Mouse (Mus musculus): Measurements from ENCODE around the gene Aspn. TPM values are rescaled to one million over a fixed set of nuclear protein-coding genes. Genes with fewer than 3 reads are reported as not detected.

Gene Aspn
- not detected in 2 replicates for polyA plus RNA-seq (2012)

GRCm38 (mm10) chr13:49544279-49544678 lies at the start of gene Aspn:
Aspn (plus strand) TSS chr13:49544443.
- no peaks in the 10 kb centered on the region for H3K9me3 ChIP-seq (ENCODE audit: control insufficient read depth, low read length)
- no peaks in the 10 kb centered on the region for H3K27me3 ChIP-seq (ENCODE audit: control insufficient read depth)
- no peak for TF ChIP-seq GATA1 (IDR thresholded peaks at IDR 0.05; ENCODE audit: low read length)
- TF ChIP-seq TAL1 (IDR thresholded peaks at IDR 0.05; ENCODE audit: low read length), result no peak
- H3K4me1 ChIP-seq (ENCODE audit: control insufficient read depth), result no peaks in the 10 kb centered on the region
- H3K4me3 ChIP-seq (replicated peaks), result no peak within 1 kb of the TSS
- peaks cover 15% of the 10 kb centered on the region for H3K36me3 ChIP-seq (ENCODE audit: control insufficient read depth)

GRCm38 (mm10) chr13:49504510-49504909 lies 39.7 kb upstream of the Aspn start, which contains the start of gene Ecm2:
Ecm2 (plus strand) TSS chr13:49504810.
- Histone ChIP-seq H3K4me3 (replicated peaks) (no peak within 1 kb of the TSS), H3K4me1 (ENCODE audit: control insufficient read depth) (no peaks in the 10 kb centered on the region), H3K9me3 (ENCODE audit: control insufficient read depth, low read length) (no peaks in the 10 kb centered on the region), H3K27me3 (ENCODE audit: control insufficient read depth) (no peaks in the 10 kb centered on the region), H3K36me3 (ENCODE audit: control insufficient read depth) (peaks cover 2% of the 10 kb centered on the region)
- TF ChIP-seq TAL1 (IDR thresholded peaks at IDR 0.05; ENCODE audit: low read length), result no peak
- TF ChIP-seq GATA1 (IDR thresholded peaks at IDR 0.05; ENCODE audit: low read length), result no peak

- Histone ChIP-seq H3K9me3 (ENCODE audit: control insufficient read depth, low read length) (no peaks in the 10 kb centered on the region), H3K4me3 (replicated peaks) (no peak overlapping the region), H3K36me3 (ENCODE audit: control insufficient read depth) (peaks cover 2% of the 10 kb centered on the region), H3K27me3 (ENCODE audit: control insufficient read depth) (no peaks in the 10 kb centered on the region), H3K4me1 (ENCODE audit: control insufficient read depth) (no peaks in the 10 kb centered on the region)
- TF ChIP-seq TAL1 (IDR thresholded peaks at IDR 0.05; ENCODE audit: low read length) (no peak), GATA1 (IDR thresholded peaks at IDR 0.05; ENCODE audit: low read length) (no peak)
Observed at GRCm38 (mm10) chr13:49505776-49506175, 38.5 kb upstream of the Aspn start.

GRCm38 (mm10) chr13:49507176-49507575 lies 37.1 kb upstream of the Aspn start:
- H3K9me3 ChIP-seq (ENCODE audit: control insufficient read depth, low read length), result no peaks in the 10 kb centered on the region
- no peak for TF ChIP-seq GATA1 (IDR thresholded peaks at IDR 0.05; ENCODE audit: low read length)
- no peaks in the 10 kb centered on the region for H3K4me1 ChIP-seq (ENCODE audit: control insufficient read depth)
- no peaks in the 10 kb centered on the region for H3K27me3 ChIP-seq (ENCODE audit: control insufficient read depth)
- H3K4me3 ChIP-seq (replicated peaks), result no peak overlapping the region
- H3K36me3 ChIP-seq (ENCODE audit: control insufficient read depth), result peaks cover 2% of the 10 kb centered on the region

- Histone ChIP-seq H3K27me3 (ENCODE audit: control insufficient read depth) (no peaks in the 10 kb centered on the region), H3K4me1 (ENCODE audit: control insufficient read depth) (no peaks in the 10 kb centered on the region), H3K4me3 (replicated peaks) (no peak overlapping the region), H3K9me3 (ENCODE audit: control insufficient read depth, low read length) (no peaks in the 10 kb centered on the region), H3K36me3 (ENCODE audit: control insufficient read depth) (no peaks in the 10 kb centered on the region; the same call in 1 of the 2 replicates)
- no peak for TF ChIP-seq GATA1 (IDR thresholded peaks at IDR 0.05; ENCODE audit: low read length)
- TF ChIP-seq TAL1 (IDR thresholded peaks at IDR 0.05; ENCODE audit: low read length), result no peak
Observed at GRCm38 (mm10) chr13:49518761-49519160, 25.5 kb upstream of the Aspn start.

DNA sequence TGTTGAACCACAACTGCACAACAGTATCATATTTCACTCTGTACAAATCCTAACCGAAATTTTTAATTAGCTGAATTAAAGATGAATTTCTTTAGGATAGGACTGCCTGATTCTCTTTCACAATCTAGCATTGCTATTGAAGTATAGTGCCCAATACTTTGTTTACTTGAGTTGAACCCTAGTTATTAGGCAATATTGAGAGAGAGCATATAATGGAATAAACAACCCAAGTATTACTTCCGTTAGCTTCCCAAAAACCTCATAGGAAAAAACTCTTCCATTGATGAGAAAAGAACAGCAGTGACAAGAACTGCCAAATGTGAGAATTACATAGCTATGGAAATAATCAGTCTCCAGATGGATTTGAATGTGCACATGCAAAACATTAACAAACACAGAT lies 18.0 kb upstream of the Aspn start:
- Histone ChIP-seq H3K4me1 (ENCODE audit: control insufficient read depth) (no peaks in the 10 kb centered on the region), H3K9me3 (ENCODE audit: control insufficient read depth, low read length) (no peaks in the 10 kb centered on the region), H3K4me3 (replicated peaks) (no peak overlapping the region), H3K36me3 (ENCODE audit: control insufficient read depth) (peaks cover 2% of the 10 kb centered on the region; the same call in 1 of the 2 replicates), H3K27me3 (ENCODE audit: control insufficient read depth) (no peaks in the 10 kb centered on the region)
- TF ChIP-seq GATA1 (IDR thresholded peaks at IDR 0.05; ENCODE audit: low read length) (no peak), TAL1 (IDR thresholded peaks at IDR 0.05; ENCODE audit: low read length) (no peak)

DNA sequence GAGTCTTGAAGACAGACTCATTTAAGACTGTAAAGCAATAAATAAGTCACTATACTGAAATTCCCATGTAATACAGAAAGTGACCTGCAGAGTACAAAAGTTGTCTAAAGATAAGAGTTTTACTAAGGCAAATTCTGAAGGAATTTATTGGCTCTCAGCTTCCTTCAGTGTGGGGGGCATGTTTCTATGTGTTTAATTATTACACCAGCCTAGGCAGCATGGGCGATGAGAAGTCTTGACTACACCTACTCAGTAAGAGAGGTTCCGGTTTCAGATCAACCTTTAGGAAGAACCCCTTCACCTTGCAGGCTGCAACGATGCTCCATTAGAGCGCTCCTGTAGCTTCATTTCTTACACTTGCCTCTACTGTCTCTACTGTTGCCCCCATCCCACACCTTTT lies 13.6 kb upstream of the Aspn start:
- Histone ChIP-seq H3K9me3 (ENCODE audit: control insufficient read depth, low read length) (no peaks in the 10 kb centered on the region), H3K4me3 (replicated peaks) (no peak overlapping the region), H3K36me3 (ENCODE audit: control insufficient read depth) (peaks cover 6% of the 10 kb centered on the region), H3K4me1 (ENCODE audit: control insufficient read depth) (no peaks in the 10 kb centered on the region), H3K27me3 (ENCODE audit: control insufficient read depth) (no peaks in the 10 kb centered on the region)
- TF ChIP-seq GATA1 (IDR thresholded peaks at IDR 0.05; ENCODE audit: low read length), result no peak
- no peak for TF ChIP-seq TAL1 (IDR thresholded peaks at IDR 0.05; ENCODE audit: low read length)

DNA sequence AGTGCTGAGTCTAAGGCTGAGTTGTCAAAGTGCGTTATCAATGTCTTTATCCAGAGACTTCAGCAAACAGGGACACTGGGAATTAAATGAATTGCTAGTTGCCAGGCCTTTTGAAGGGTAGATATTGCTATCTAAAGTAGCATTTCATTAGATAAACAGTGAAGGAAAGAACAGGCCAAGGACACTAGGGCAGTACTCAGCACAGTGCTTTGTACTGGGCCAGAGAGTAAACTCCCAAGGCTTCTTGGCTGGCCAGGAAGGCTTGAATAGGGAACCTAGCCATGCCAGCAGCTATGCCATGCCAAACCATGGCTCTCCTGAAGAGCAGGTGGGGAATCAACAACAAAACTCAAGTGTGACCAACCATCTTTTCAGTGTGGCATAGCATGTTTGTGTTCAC lies 7.3 kb upstream of the Aspn start:
- no peaks in the 10 kb centered on the region for H3K9me3 ChIP-seq (ENCODE audit: control insufficient read depth, low read length)
- peaks cover 2% of the 10 kb centered on the region; the same call in 1 of the 2 replicates for H3K4me1 ChIP-seq (ENCODE audit: control insufficient read depth)
- H3K4me3 ChIP-seq (replicated peaks), result no peak overlapping the region
- H3K27me3 ChIP-seq (ENCODE audit: control insufficient read depth), result no peaks in the 10 kb centered on the region
- H3K36me3 ChIP-seq (ENCODE audit: control insufficient read depth), result peaks cover 5% of the 10 kb centered on the region
- TF ChIP-seq TAL1 (IDR thresholded peaks at IDR 0.05; ENCODE audit: low read length) (no peak), GATA1 (IDR thresholded peaks at IDR 0.05; ENCODE audit: low read length) (no peak)

- Histone ChIP-seq H3K36me3 (ENCODE audit: control insufficient read depth) (peaks cover 4% of the 10 kb centered on the region), H3K4me1 (ENCODE audit: control insufficient read depth) (peaks cover 2% of the 10 kb centered on the region; the same call in 1 of the 2 replicates), H3K9me3 (ENCODE audit: control insufficient read depth, low read length) (no peaks in the 10 kb centered on the region), H3K27me3 (ENCODE audit: control insufficient read depth) (no peaks in the 10 kb centered on the region), H3K4me3 (replicated peaks) (no peak overlapping the region)
- no peak for TF ChIP-seq TAL1 (IDR thresholded peaks at IDR 0.05; ENCODE audit: low read length)
- TF ChIP-seq GATA1 (IDR thresholded peaks at IDR 0.05; ENCODE audit: low read length), result no peak
Observed at GRCm38 (mm10) chr13:49538693-49539092, 5.5 kb upstream of the Aspn start.

- Histone ChIP-seq H3K4me3 (replicated peaks) (no peak overlapping the region), H3K9me3 (ENCODE audit: control insufficient read depth, low read length) (no peaks in the 10 kb centered on the region), H3K27me3 (ENCODE audit: control insufficient read depth) (no peaks in the 10 kb centered on the region), H3K36me3 (ENCODE audit: control insufficient read depth) (peaks cover 15% of the 10 kb centered on the region), H3K4me1 (ENCODE audit: control insufficient read depth) (no peaks in the 10 kb centered on the region)
- no peak for TF ChIP-seq TAL1 (IDR thresholded peaks at IDR 0.05; ENCODE audit: low read length)
- no peak for TF ChIP-seq GATA1 (IDR thresholded peaks at IDR 0.05; ENCODE audit: low read length)
Observed at GRCm38 (mm10) chr13:49545646-49546045, 1.4 kb downstream of the Aspn start.
